Mouse (Mus musculus) heart, embryonic 16.5 days (tissue): ENCODE measurements around the gene Gbp2b. TPM values are rescaled to one million over a fixed set of nuclear protein-coding genes. Genes with fewer than 3 reads are reported as not detected.
A peak's percentile ranks its signal among the peaks of the same experiment; 100 is the strongest.
"Not testable (repeated sequence)": the region's sequence is repeated elsewhere in the genome, so short reads cannot be mapped to it uniquely, and the experiment has no call there.

ENCODE experiments used
- ATAC-seq: fragments of 200-750 bp; cut with Nextera tagmentation; replicated peaks from 2 replicates; pipeline ENCODE4 v1.8.0; 2017; ENCODE audit warnings: moderate number of reproducible peaks; ENCODE audit not compliant: insufficient read depth, low FRiP score; ENCODE audit errors: extremely low read depth
- H3K27ac ChIP-seq: fragments of 300-500 bp; sonication (generic); 2 replicates; pipeline ENCODE4 v1.5.1; 2014; ENCODE audit warnings: mild to moderate bottlenecking, low read length, control low read depth, moderate library complexity
- H3K27me3 ChIP-seq: fragments of 300-500 bp; sonication (generic); 2 replicates; pipeline ENCODE4 v1.6.1; 2014; ENCODE audit warnings: low read length, mixed read lengths; ENCODE audit not compliant: control insufficient read depth, insufficient read depth
- H3K36me3 ChIP-seq: fragments of 300-500 bp; sonication (generic); 2 replicates; pipeline ENCODE4 v1.6.1; 2014; ENCODE audit not compliant: control insufficient read depth, insufficient read depth
- H3K4me1 ChIP-seq: fragments of 300-500 bp; sonication (generic); 2 replicates; pipeline ENCODE4 v1.6.1; 2014; ENCODE audit warnings: low read length, mixed read lengths; ENCODE audit not compliant: control insufficient read depth, insufficient read depth
- H3K4me2 ChIP-seq: fragments of 300-500 bp; sonication (generic); 2 replicates; pipeline ENCODE4 v1.6.1; 2014; ENCODE audit warnings: low read depth, mild to moderate bottlenecking, control low read depth, low read length
- H3K4me3 ChIP-seq: fragments of 300-500 bp; sonication (generic); 2 replicates; pipeline ENCODE4 v1.5.1; 2014; ENCODE audit warnings: mild to moderate bottlenecking, control low read depth, low read length
- H3K9ac ChIP-seq: fragments of 300-500 bp; sonication (generic); 2 replicates; pipeline ENCODE4 v1.6.1; 2014; ENCODE audit warnings: low read length, control low read depth
- H3K9me3 ChIP-seq: fragments of 300-500 bp; sonication (generic); replicated peaks from 2 replicates; pipeline ENCODE4 v1.6.1; 2016; ENCODE audit warnings: low read length; ENCODE audit not compliant: control insufficient read depth
- WGBS: fragments of 180-500 bp; shearing (Covaris S2); extraction: QIAGEN DNeasy Blood & Tissue Kit; methylation state at CpG from one replicate; pipeline ENCODE4 v1.1.7; 2014; 5-methylcytosine and 5-hydroxymethylcytosine counted together
- polyA plus RNA-seq: library from polyadenylated mRNA; unstranded; fragments of >200 nt; fragmentation: Nextera tagmentation; extraction: Ambion mirVana; gene quantifications from 2 replicates; pipeline ENCODE4 v1.2.1, GENCODE M21; 2015

The Gbp2b gene
- polyA plus RNA-seq, 1 experiment from 2014 or later = not detected

DNA sequence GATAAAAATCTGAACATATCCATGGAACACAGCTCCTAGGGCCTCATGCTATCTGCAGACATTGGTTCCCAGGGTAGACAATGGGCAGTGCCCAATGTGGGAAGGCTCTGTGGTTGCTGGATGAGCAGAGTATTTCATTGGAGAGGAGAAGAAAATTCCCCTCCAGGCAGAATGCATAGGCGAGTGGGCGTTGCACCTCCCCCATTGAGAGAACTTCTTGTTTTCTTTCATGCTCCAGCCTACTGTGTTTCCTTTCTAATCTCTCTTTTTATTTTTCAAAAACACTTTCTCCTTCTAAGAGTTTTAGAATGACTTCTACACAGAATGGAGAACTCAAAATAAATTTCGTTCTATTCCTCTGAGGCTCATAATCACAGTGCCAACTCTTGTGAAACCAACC lies 24.0 kb downstream of the Gbp2b start:
- 77% methylated on average over 3 of the region's 3 CpGs for whole genome bisulfite sequencing
- ATAC-seq = no peak

DNA sequence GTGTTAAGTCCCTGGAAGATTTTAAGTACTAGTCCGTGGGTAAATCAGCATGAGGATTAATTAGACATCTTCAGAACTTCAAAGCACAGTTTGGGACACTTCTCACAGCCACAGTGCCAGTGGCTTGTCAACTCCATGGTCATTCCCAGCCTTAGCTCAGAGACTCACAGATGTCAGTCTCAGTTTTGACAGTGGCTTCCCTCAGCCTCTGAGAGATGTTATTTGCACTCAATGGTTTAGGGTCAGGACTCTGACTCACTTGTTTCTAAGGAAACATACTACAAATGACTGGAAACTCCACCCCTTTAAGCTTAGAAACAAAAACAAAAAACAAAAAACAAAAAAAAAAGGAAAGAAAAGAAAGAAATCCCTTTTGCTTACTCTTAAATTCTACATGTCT lies 25.0 kb downstream of the Gbp2b start:
- Histone ChIP-seq H3K9ac (no peak overlapping the region), H3K4me1 (no peaks in the 10 kb centered on the region; the same call in 1 of the 2 replicates), H3K27ac (no peak overlapping the region), H3K27me3 (no peaks in the 10 kb centered on the region), H3K4me3 (no peak overlapping the region), H3K4me2 (no peak overlapping the region), H3K36me3 (no peaks in the 10 kb centered on the region), H3K9me3 (no peaks in the 10 kb centered on the region)
- WGBS = 49% methylated on average over 1 of the region's 1 CpGs
- no peak for ATAC-seq

More for the DNA sequence above, 24.0 kb downstream of the Gbp2b start:
- Histone ChIP-seq H3K4me1 (no peaks in the 10 kb centered on the region; the same call in 1 of the 2 replicates), H3K27me3 (no peaks in the 10 kb centered on the region), H3K27ac (no peak overlapping the region), H3K36me3 (no peaks in the 10 kb centered on the region), H3K4me2 (no peak overlapping the region), H3K9me3 (no peaks in the 10 kb centered on the region), H3K4me3 (no peak overlapping the region), H3K9ac (no peak overlapping the region)

DNA sequence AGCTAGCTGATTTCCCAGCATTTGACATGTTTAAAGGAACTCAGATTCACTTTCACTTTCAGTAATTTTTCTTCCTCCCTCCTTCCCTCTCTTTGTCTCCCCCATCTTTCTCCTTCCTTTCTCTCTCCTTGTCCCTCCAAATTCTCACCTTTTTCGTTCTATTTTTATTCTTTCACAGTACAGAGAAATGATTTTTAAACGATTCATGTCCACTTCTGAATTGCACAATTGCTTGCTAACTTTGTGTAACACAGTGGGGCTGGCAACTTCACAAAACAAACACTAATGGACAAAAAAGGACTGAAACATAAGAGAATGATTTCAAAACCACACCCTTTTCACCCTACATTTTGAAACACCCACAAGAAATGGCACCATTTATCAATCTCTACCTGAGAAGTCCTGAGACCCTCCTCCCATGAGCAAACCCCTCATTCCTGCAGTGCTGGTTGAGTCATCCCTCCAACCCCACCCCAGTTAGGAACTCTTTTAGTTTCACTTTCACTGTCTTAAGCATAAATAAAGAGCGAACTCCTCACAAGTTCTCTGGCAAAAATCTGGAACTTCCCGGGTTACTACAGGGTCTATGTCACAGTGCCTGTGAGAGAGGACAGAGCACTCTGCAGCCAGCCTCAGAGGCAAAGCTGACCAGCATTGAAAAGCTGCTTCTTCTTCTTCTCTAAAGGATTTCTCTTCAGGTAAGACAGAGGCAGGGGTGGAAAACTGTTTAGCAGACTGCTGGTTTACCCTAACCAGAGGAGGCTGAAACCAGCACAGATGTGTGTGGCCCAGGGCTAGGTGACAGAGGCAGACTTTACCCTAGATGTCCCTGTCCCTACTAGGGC lies 25.7 kb downstream of the Gbp2b start, which contains the start of gene Gbp2:
Gbp2 (plus strand) TSS at position 492 of the 845 bp plus-strand sequence.
- Histone ChIP-seq H3K27me3 (no peaks in the 10 kb centered on the region), H3K36me3 (no peaks in the 10 kb centered on the region), H3K9ac (peak within 1 kb of the TSS; percentile 57), H3K27ac (peak within 1 kb of the TSS; percentile 49; the same call in 1 of the 2 replicates), H3K4me2 (peak within 1 kb of the TSS; percentile 57), H3K9me3 (no peaks in the 10 kb centered on the region), H3K4me1 (no peaks in the 10 kb centered on the region; the same call in 1 of the 2 replicates), H3K4me3 (peak within 1 kb of the TSS; percentile 45)
- ATAC-seq = peak; percentile 55
- 35% methylated on average over 4 of the region's 4 CpGs for WGBS

DNA sequence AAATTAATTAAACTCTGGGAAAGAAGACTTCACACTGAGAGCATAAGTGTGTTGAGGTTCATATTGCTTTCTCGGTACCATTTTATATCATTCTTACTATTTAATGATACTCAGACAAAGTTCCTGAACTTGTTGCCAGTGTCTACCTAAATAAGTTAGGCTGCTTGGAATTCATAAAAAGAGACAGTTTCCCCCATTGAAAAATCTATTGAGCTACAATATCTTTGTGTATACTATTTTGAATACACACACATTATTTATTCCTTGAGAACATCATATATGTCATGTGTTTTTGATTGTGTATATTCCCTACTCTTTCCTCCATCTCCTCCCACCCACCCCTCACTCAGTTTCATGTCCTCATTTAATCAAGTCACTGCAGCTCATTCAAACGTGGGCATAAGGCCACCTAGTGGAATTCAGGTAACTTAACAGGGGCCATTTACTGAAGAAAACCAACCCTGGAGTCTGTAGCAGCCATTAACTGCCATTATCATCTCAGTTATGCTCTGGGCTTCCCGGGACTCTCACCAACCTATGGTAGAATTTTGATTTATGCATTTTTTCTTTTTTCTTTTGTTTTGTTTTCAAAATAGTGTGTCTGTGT lies 26.4 kb downstream of the Gbp2b start:
- WGBS = 42% methylated on average over 3 of the region's 3 CpGs

DNA sequence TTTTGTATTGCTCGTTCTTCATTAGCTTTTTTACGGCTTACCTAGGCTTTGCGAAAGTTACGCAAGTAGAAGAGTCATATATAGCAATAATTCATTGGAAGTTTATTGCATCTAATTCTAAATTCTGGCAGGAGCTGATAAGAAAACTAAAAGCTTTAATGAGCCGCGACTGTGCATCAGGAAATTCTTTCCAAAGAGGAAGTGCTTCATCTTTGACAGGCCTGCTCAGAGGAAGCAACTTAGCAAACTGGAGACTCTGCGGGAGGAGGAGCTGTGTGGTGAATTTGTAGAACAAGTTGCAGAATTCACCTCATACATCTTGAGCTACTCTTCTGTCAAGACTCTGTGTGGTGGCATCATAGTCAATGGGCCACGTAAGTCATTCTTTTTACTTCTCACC lies 35.7 kb downstream of the Gbp2b start:
- Histone ChIP-seq H3K4me2 (no peak overlapping the region), H3K27ac (no peak overlapping the region), H3K9me3 (no peaks in the 10 kb centered on the region), H3K27me3 (no peaks in the 10 kb centered on the region), H3K36me3 (no peaks in the 10 kb centered on the region), H3K4me1 (no peaks in the 10 kb centered on the region), H3K9ac (no peak overlapping the region), H3K4me3 (no peak overlapping the region)
- ATAC-seq = no peak
- WGBS = 66% methylated on average over 8 of the region's 8 CpGs

More for the DNA sequence above, 26.4 kb downstream of the Gbp2b start:
- no peaks in the 10 kb centered on the region; the same call in 1 of the 2 replicates for H3K4me1 ChIP-seq
- H3K4me3 ChIP-seq = peak overlapping the region; percentile 45
- no peaks in the 10 kb centered on the region for H3K36me3 ChIP-seq
- peak overlapping the region; percentile 57 for H3K4me2 ChIP-seq
- H3K27ac ChIP-seq = peak overlapping the region; percentile 49; the same call in 1 of the 2 replicates
- no peaks in the 10 kb centered on the region for H3K27me3 ChIP-seq
- H3K9me3 ChIP-seq = no peaks in the 10 kb centered on the region
- ATAC-seq = no peak
- peak overlapping the region; percentile 57 for H3K9ac ChIP-seq

DNA sequence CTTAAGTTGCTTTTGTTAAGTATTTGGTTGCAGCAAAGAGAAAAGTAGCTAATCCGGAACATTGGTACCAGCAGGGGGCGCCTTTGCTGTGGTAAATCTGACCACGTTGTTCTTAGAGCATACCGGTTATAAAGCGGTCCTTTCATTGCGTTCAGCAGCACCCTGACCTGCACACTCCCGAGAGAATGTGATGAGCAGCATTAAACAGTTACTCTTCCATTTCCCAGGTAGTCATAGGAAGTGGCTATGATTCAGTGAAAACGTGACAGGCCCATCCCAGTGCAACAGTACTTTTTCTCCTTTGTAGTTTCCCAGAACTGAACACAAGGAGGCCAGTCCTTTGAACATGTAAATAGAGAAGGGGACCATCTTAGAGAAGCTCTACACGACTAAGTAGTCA lies 45.6 kb downstream of the Gbp2b start:
- no peak for ATAC-seq
- Histone ChIP-seq H3K27me3 (no peaks in the 10 kb centered on the region), H3K9ac (no peak overlapping the region), H3K27ac (no peak overlapping the region), H3K9me3 (no peaks in the 10 kb centered on the region), H3K4me2 (peak overlapping the region; percentile 46), H3K4me3 (no peak overlapping the region), H3K36me3 (no peaks in the 10 kb centered on the region), H3K4me1 (0 out of 2 replicates have a peak, but pooled peaks cover 2% of the 10 kb centered on the region)
- WGBS = 4% methylated on average over 9 of the region's 9 CpGs

DNA sequence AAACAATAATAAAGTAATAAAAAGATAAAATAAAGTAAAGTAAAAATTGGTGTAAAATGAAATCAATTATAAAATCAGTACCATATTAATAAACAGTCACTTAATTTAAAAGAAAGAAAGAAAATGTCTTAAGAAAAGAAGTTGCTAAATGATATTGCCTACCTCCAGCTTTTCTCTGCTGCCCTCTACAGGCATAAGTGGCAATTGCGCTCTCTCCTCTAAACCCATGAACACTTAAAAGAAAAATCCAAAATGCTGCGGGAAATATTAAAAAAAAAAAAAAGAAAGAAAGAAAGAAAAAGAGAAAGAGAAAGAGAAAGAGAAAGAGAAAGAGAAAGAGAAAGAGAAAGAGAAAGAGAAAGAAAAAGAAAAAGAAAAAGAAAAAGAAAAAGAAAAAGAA lies 51.3 kb downstream of the Gbp2b start:
- H3K9me3 ChIP-seq, ATAC-seq, H3K9ac ChIP-seq, H3K4me3 ChIP-seq, H3K4me1 ChIP-seq, H3K4me2 ChIP-seq, H3K27me3 ChIP-seq, H3K27ac ChIP-seq, H3K36me3 ChIP-seq: not testable (repeated sequence)
- WGBS = 2% methylated on average over 2 of the region's 2 CpGs

DNA sequence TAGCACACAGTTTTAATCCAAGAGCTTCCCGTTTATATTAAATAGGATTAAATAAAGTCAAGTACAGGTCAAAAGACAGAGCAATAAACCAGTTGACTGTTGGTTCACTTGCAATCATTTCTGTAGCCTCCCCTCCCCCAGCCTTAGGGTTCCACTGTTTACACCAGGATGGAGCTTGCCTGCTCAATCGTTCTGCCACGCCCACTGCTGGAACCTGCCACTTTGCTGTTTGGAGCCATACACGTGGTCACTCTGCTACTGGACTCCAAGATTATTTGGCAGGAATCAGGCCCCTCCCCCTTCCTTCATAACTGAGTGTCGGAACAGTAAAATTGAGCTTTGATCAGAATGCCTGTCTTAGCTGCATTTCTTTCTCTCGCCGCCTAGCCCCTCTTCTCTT lies 53.2 kb downstream of the Gbp2b start:
- not testable (repeated sequence) for H3K36me3 ChIP-seq, H3K27me3 ChIP-seq, H3K4me1 ChIP-seq, H3K9ac ChIP-seq, H3K4me3 ChIP-seq, H3K9me3 ChIP-seq, ATAC-seq, H3K27ac ChIP-seq, H3K4me2 ChIP-seq
- WGBS = 55% methylated on average over 7 of the region's 7 CpGs

DNA sequence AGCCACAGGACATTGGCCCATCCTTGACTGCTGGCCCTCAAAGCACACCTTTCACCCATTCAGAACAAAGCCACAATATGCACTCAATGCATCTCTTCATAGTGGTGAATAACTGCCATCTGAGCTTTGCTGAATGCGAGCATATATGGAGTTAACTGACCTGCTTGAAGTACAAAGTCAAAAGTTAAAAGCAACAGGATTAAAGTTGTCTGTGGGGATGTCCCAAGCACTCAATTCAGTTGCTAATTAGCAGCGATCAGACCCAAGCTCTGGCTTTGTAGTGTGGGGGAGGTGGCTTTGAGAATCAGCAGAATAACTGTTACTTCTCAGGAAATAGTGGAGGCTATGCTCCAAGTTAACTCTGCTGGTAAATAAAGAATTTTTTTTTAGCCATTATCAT lies 55.6 kb downstream of the Gbp2b start:
- Histone ChIP-seq H3K9ac (no peak overlapping the region), H3K36me3 (no peaks in the 10 kb centered on the region), H3K4me1 (no peaks in the 10 kb centered on the region), H3K9me3 (no peaks in the 10 kb centered on the region), H3K4me3 (no peak overlapping the region), H3K27ac (no peak overlapping the region), H3K27me3 (no peaks in the 10 kb centered on the region), H3K4me2 (no peak overlapping the region)
- WGBS = 33% methylated on average over 2 of the region's 2 CpGs
- ATAC-seq = no peak
